Mouse (Mus musculus) erythroblast, embryonic 14.5 days (primary cell): ENCODE results near the gene Dhh.

Experiments used
- GATA1 ChIP-seq: IDR thresholded peaks from 2 replicates; pipeline ENCODE4 v1.6.1; 2012; ENCODE audit warnings: low read length, inconsistent platforms, mixed read lengths
- TAL1 ChIP-seq: IDR thresholded peaks from 3 replicates; pipeline ENCODE4 v1.6.1; 2012; ENCODE audit warnings: low read length, inconsistent platforms, mixed read lengths

- TF ChIP-seq GATA1: no peak
- no peak for TF ChIP-seq TAL1
Measured at GRCm38 (mm10) chr15:98891198-98891742, 7.1 kb downstream of the Dhh start.
